Mouse (Mus musculus) hindbrain, embryonic 13.5 days (tissue): Measurements from ENCODE around the gene Swt1. TPM values are rescaled to one million over a fixed set of nuclear protein-coding genes. Genes with fewer than 3 reads are reported as not detected.
"Not testable (repeated sequence)": the region's sequence is repeated elsewhere in the genome, so short reads cannot be mapped to it uniquely, and the experiment has no call there.

Experiments used
- ATAC-seq: fragments of 200-750 bp; cut with Nextera tagmentation; 2 replicates; pipeline ENCODE4 v1.8.0; 2017; ENCODE audit warnings: moderate TSS enrichment; ENCODE audit not compliant: low FRiP score
- H3K27ac ChIP-seq: fragments of 300-500 bp; sonication (generic); 2 replicates; pipeline ENCODE4 v1.5.1; 2015; ENCODE audit warnings: inconsistent platforms, mild to moderate bottlenecking, moderate library complexity
- H3K27me3 ChIP-seq: fragments of 300-500 bp; sonication (generic); 2 replicates; pipeline ENCODE4 v1.6.1; 2015; ENCODE audit warnings: mild to moderate bottlenecking, inconsistent platforms
- H3K36me3 ChIP-seq: fragments of 300-500 bp; sonication (generic); 2 replicates; pipeline ENCODE4 v1.6.1; 2015; ENCODE audit warnings: mild to moderate bottlenecking, inconsistent platforms
- H3K4me1 ChIP-seq: fragments of 300-500 bp; sonication (generic); replicated peaks from 2 replicates; pipeline ENCODE4 v1.6.1; 2015; ENCODE audit warnings: inconsistent platforms
- H3K4me2 ChIP-seq: fragments of 300-500 bp; sonication (generic); 2 replicates; pipeline ENCODE4 v1.6.1; 2015; ENCODE audit warnings: inconsistent platforms, mild to moderate bottlenecking, moderate library complexity
- H3K4me3 ChIP-seq: fragments of 300-500 bp; sonication (generic); 2 replicates; pipeline ENCODE4 v1.5.1; 2015; ENCODE audit warnings: mild to moderate bottlenecking, inconsistent platforms
- H3K9ac ChIP-seq: fragments of 300-500 bp; sonication (generic); 2 replicates; pipeline ENCODE4 v1.6.1; 2015; ENCODE audit warnings: mild to moderate bottlenecking, inconsistent platforms
- H3K9me3 ChIP-seq: fragments of 300-500 bp; sonication (generic); 2 replicates; pipeline ENCODE4 v1.6.1; 2016; ENCODE audit warnings: inconsistent platforms
- WGBS: fragments of 180-500 bp; shearing (Covaris S2); methylation state at CpG from one replicate; pipeline ENCODE4 v1.1.7; 2015; 5-methylcytosine and 5-hydroxymethylcytosine counted together
- polyA plus RNA-seq: library from polyadenylated mRNA; unstranded; fragments of >200 nt; fragmentation: Nextera tagmentation; extraction: Ambion mirVana; gene quantifications from 2 replicates; pipeline ENCODE4 v1.2.1, GENCODE M21; 2015

The Swt1 gene
- polyA plus RNA-seq, 1 experiment from 2014 or later: 20.6 TPM

DNA sequence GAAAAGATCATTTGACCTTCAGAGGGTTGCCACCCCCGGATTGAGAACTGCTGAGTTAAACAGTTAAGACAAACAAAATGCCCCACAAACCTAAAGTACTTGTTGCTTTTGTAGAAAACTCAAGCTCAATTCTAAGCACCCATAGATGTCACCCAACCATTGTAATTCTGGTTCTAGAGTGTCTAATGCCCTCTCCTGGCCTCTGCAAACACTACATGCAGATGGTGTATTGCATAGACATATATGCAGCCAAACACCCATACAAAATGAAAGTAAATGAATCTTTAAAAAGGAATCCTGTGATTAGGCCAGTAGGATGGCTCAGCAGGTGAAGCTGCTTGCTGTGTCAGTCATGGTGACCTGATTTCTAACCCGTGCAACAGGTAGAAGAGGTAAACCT lies 75.3 kb downstream of the Swt1 start:
- H3K4me3 ChIP-seq: no peak overlapping the region
- H3K27me3 ChIP-seq: no peaks in the 10 kb centered on the region
- no peaks in the 10 kb centered on the region for H3K9me3 ChIP-seq
- H3K4me2 ChIP-seq: no peak overlapping the region
- no peak overlapping the region for H3K27ac ChIP-seq
- H3K4me1 ChIP-seq: peaks cover 13% of the 10 kb centered on the region
- no peak overlapping the region for H3K9ac ChIP-seq
- WGBS: 91% methylated on average over 2 of the region's 2 CpGs
- 0 out of 2 replicates have a peak, but pooled peaks have one; percentile 19 for ATAC-seq
- peaks cover 73% of the 10 kb centered on the region for H3K36me3 ChIP-seq

- 80% methylated on average over 4 of the region's 4 CpGs for WGBS
- H3K27ac ChIP-seq, H3K27me3 ChIP-seq, H3K4me2 ChIP-seq, H3K4me3 ChIP-seq, H3K9ac ChIP-seq, ATAC-seq, H3K9me3 ChIP-seq: not testable (repeated sequence)
- Histone ChIP-seq H3K36me3 (peaks cover 31% of the 10 kb centered on the region), H3K4me1 (peaks cover 35% of the 10 kb centered on the region)
Measured at GRCm38 (mm10) chr1:151348293-151348692, 80.0 kb downstream of the Swt1 start.

- 48% methylated on average over 6 of the region's 6 CpGs for WGBS
- Histone ChIP-seq H3K4me2 (peak overlapping the region; percentile 67), H3K36me3 (peaks cover 15% of the 10 kb centered on the region), H3K9ac (peak overlapping the region; percentile 44; the same call in 1 of the 2 replicates), H3K27me3 (no peaks in the 10 kb centered on the region), H3K9me3 (no peaks in the 10 kb centered on the region), H3K27ac (no peak overlapping the region), H3K4me1 (peaks cover 43% of the 10 kb centered on the region), H3K4me3 (peak overlapping the region; percentile 88)
- ATAC-seq: no peak
Measured at GRCm38 (mm10) chr1:151346681-151347127, 81.6 kb downstream of the Swt1 start.

DNA sequence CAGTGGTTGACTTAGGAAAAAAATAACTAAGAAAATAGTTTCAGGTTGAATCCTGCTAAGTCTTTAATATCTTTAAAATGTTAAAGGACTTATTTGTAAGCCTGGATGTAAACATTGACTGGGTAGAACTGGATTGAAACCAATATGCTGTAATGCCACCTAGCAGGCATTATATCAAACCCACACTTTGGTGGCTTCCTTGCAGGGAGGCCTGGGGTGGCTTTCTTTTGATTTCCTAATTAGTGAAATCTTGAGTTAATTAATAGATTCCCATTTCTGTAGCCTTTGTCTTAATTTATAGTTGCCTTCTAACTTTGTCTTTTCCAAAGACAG lies 82.4 kb downstream of the Swt1 start:
- H3K27me3 ChIP-seq: no peaks in the 10 kb centered on the region
- peak overlapping the region; percentile 88 for H3K4me3 ChIP-seq
- H3K4me1 ChIP-seq: peaks cover 46% of the 10 kb centered on the region
- H3K9ac ChIP-seq: peak overlapping the region; percentile 93
- H3K36me3 ChIP-seq: peaks cover 7% of the 10 kb centered on the region
- no peaks in the 10 kb centered on the region for H3K9me3 ChIP-seq
- peak overlapping the region; percentile 67 for H3K4me2 ChIP-seq
- ATAC-seq: no peak
- H3K27ac ChIP-seq: no peak overlapping the region

DNA sequence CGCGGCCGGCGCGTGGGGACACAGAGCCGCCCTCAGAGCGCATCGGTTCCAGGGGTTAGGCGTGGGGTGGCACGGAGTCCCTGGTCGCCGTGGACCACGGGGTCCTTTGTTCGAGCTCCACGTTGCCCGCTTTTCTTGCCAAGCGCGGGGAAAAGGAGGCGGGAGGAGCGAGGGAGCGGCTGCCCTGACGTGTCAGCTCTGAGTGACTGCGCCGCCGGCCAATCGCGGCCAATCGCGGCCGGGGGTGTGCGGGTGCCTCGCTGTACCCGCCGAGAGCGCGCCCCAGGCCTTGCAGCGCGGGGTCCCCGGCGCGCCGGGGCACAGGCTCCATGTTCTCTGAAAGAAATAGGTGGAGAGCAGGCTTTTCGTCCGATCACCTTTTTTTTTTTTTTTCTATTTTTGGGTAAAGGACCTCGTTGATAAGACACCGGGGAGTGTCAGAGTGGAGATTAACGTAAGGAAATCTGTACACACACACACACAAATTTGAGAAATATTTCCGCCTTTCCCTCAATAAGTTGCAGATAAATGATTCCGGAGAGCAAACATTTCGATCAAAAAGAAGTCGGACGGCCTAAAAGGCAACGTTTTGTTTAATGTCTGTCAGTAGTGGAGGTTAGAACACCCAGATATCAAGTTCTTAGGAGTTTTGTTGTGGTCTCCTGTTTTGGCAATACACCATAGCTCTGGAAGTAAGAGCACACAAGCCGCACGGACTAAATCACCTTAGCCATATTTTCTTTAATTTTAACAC lies 83.0 kb downstream of the Swt1 start:
- peak overlapping the region; percentile 96 for H3K27ac ChIP-seq
- ATAC-seq: peak; percentile 85
- H3K4me1 ChIP-seq: peaks cover 44% of the 10 kb centered on the region
- peak overlapping the region; percentile 88 for H3K4me3 ChIP-seq
- WGBS: under 1% methylated on average over 54 of the region's 55 CpGs
- H3K4me2 ChIP-seq: peak overlapping the region; percentile 67
- H3K9ac ChIP-seq: peak overlapping the region; percentile 93
- peaks cover 3% of the 10 kb centered on the region for H3K36me3 ChIP-seq
- H3K9me3 ChIP-seq: no peaks in the 10 kb centered on the region
- H3K27me3 ChIP-seq: no peaks in the 10 kb centered on the region

- peak; percentile 95 for ATAC-seq
- no peaks in the 10 kb centered on the region for H3K9me3 ChIP-seq
- peak within 1 kb of the TSS; percentile 88 for H3K4me3 ChIP-seq
- no peaks in the 10 kb centered on the region for H3K27me3 ChIP-seq
- peak within 1 kb of the TSS; percentile 96 for H3K27ac ChIP-seq
- no peaks in the 10 kb centered on the region for H3K36me3 ChIP-seq
- H3K4me1 ChIP-seq: peaks cover 43% of the 10 kb centered on the region
- peak within 1 kb of the TSS; percentile 93 for H3K9ac ChIP-seq
- under 1% methylated on average over 90 of the region's 104 CpGs for WGBS
- H3K4me2 ChIP-seq: peak within 1 kb of the TSS; percentile 67
Measured at GRCm38 (mm10) chr1:151344283-151345108, 83.8 kb downstream of the Swt1 start, which contains the start of gene Ivns1abp. TSS of gene Ivns1abp (plus strand) at chr1:151344477.

DNA sequence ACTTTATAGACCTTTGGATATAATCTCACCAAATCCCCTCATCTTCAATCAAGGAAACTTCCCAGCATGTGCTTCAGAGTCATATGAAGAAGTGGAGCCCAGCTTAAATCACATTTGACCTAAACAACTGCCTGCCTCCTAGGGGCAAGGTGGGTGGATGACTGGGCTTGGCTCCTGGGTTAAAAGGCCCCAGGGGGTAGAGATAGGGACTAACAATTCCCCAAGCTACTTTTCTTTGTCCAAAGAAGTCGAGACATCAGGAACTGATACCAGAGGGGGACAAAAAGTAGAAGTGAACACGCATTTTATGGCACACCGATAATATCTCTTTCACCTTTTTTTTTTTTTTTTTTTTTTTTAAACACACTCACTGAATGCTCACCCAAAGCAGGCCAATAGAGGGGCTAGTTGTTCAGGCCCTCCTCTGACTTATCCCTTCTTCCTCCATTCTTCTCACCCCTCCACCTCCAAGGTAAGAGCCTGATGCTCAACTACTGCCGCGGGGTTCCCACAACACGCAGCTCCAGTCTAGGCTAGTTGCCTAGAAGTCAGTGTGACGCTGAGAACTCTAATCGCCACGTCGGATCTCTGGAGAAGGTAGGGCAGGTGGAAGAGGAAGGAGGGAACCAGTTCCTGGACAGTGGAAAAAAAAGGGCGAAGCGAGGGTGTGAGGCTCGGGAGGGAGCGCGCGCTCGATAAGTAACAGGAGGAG lies 84.5 kb downstream of the Swt1 start:
- Histone ChIP-seq H3K9me3 (no peaks in the 10 kb centered on the region), H3K4me2 (peak overlapping the region; percentile 67), H3K36me3 (no peaks in the 10 kb centered on the region), H3K4me1 (peaks cover 46% of the 10 kb centered on the region), H3K27ac (peak overlapping the region; percentile 96), H3K9ac (peak overlapping the region; percentile 93), H3K27me3 (no peaks in the 10 kb centered on the region), H3K4me3 (peak overlapping the region; percentile 88)
- under 1% methylated on average over 17 of the region's 17 CpGs for WGBS
- peak; percentile 70; the same call in 1 of the 2 replicates for ATAC-seq

DNA sequence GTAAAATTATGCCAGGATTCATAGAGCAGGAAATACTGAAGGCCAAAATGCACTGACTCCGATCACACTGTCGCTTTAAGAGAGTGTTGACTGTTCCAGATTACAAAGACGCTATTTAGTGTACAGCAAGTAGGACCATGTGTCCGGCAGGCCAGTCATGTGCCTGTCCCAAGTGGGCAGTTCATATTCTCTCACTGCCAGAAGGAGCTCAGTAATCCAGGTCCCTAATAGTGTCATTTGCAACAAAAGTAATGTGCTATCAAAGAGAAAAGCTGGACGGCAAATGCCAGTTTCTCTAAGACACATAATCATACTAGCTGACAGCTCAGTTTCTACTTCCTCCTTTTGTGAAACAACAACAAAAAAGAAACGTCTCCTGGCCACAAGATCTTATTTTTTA lies 85.3 kb downstream of the Swt1 start:
- Histone ChIP-seq H3K4me1 (peaks cover 44% of the 10 kb centered on the region), H3K27ac (no peak overlapping the region), H3K36me3 (no peaks in the 10 kb centered on the region), H3K27me3 (no peaks in the 10 kb centered on the region), H3K4me2 (peak overlapping the region; percentile 67), H3K9ac (no peak overlapping the region), H3K9me3 (no peaks in the 10 kb centered on the region), H3K4me3 (peak overlapping the region; percentile 88; the same call in 1 of the 2 replicates)
- no peak for ATAC-seq
- 28% methylated on average over 6 of the region's 6 CpGs for WGBS

DNA sequence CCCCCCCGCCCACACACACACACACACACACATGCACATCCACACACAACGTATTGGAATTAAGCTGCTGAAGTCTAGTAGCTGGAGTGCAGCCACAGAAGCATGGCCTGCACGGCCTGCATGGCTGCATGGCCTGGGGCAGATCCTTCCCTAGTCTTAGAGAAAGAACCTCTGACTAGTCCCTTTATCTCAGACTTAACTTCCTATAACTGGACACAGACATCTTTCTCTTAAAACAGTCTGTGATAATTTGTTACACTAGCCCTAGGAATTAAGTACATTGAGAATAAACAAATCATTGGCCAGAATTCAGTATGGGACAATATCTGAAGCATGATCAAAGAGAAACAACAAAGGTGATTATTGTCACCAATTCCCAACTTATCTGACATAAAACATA lies 85.9 kb downstream of the Swt1 start:
- no peaks in the 10 kb centered on the region for H3K27me3 ChIP-seq
- no peaks in the 10 kb centered on the region for H3K36me3 ChIP-seq
- H3K4me2 ChIP-seq: no peak overlapping the region
- no peak overlapping the region for H3K27ac ChIP-seq
- no peak overlapping the region for H3K9ac ChIP-seq
- H3K4me1 ChIP-seq: peaks cover 44% of the 10 kb centered on the region
- no peaks in the 10 kb centered on the region for H3K9me3 ChIP-seq
- 69% methylated on average over 3 of the region's 3 CpGs for WGBS
- H3K4me3 ChIP-seq: no peak overlapping the region
- ATAC-seq: no peak

GRCm38 (mm10) chr1:151341321-151342044 lies 86.8 kb downstream of the Swt1 start:
- no peak overlapping the region for H3K27ac ChIP-seq
- H3K4me2 ChIP-seq: no peak overlapping the region
- WGBS: 76% methylated on average over 8 of the region's 8 CpGs
- no peak overlapping the region for H3K4me3 ChIP-seq
- H3K36me3 ChIP-seq: no peaks in the 10 kb centered on the region
- ATAC-seq: no peak
- peaks cover 37% of the 10 kb centered on the region for H3K4me1 ChIP-seq
- no peaks in the 10 kb centered on the region for H3K27me3 ChIP-seq
- no peaks in the 10 kb centered on the region for H3K9me3 ChIP-seq
- H3K9ac ChIP-seq: no peak overlapping the region

DNA sequence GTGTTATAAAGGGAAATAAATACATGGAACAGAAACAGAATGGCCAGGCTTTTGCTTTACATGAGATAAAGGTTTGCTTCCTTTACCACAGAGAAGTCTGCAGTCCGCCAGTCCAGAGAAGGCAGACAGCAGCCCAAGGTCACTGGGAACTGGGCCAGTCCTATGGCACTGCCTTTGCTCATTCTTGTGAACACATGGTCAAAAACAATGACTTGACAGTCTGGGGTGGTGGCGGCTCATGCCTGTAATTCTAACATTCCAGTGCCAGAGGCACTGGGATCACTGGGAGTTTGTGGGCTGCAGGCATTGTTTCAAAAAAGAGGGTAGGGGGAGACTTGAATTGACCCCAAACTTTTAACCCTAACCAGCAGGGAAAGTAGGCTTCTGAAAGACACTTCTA lies 89.3 kb downstream of the Swt1 start:
- 23% methylated on average over 2 of the region's 2 CpGs for WGBS
- no peaks in the 10 kb centered on the region for H3K9me3 ChIP-seq
- no peak overlapping the region for H3K4me3 ChIP-seq
- no peak overlapping the region for H3K27ac ChIP-seq
- H3K4me1 ChIP-seq: peaks cover 30% of the 10 kb centered on the region
- H3K36me3 ChIP-seq: no peaks in the 10 kb centered on the region
- H3K4me2 ChIP-seq: no peak overlapping the region
- no peaks in the 10 kb centered on the region for H3K27me3 ChIP-seq
- no peak overlapping the region for H3K9ac ChIP-seq
- no peak for ATAC-seq
